Mouse (Mus musculus) bone marrow, adult 2 months (tissue): Measurements from ENCODE around the gene Nme7.

Experiments used
- CTCF ChIP-seq: fragments of 200-500 bp; IDR thresholded peaks from 2 replicates; pipeline ENCODE4 v1.5.1; 2011; ENCODE audit warnings: low read length, control low read depth; ENCODE audit not compliant: control insufficient read depth, insufficient read depth
- POLR2A ChIP-seq: fragments of 200-500 bp; IDR thresholded peaks from 2 replicates; pipeline ENCODE4 v1.6.1; 2011; ENCODE audit warnings: low read depth, mild to moderate bottlenecking, control low read depth, low read length, borderline replicate concordance; ENCODE audit not compliant: control insufficient read depth

DNA sequence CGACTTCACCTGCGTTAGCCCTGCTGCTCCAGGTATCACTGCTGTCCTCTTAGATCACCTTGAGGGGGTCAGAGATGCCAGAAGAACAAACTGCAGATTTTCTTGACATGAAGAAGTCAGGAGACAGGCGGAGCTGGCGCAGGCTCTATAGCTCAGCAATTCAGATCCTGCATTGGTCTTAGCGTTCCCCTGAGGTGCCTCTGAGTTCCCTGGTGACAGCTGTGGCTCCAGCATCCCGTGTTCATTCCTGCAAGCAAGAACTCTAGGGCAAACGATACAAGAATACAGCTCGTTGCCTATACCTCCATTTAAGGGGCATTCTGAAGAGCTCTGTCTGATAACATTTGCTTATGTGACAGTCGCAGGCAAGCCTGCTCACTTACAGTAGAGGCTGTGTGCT lies 124.7 kb downstream of the Nme7 start:
- TF ChIP-seq CTCF (no peak), POLR2A (no peak)
